Mouse (Mus musculus) MEL (cell line): Measurements from ENCODE around the gene Tmem199. TPM values are rescaled to one million over a fixed set of nuclear protein-coding genes. Genes with fewer than 3 reads are reported as not detected.

Experiments used
- DNase-seq: peaks from one replicate; pipeline ENCODE4 v3.0.0; 2011; ENCODE audit warnings: low read depth, low spot score
- H3K27ac ChIP-seq: 2 replicates; pipeline ENCODE4 v1.5.1; 2012; ENCODE audit warnings: low read depth, mild to moderate bottlenecking, control low read depth, low read length, moderate library complexity; ENCODE audit not compliant: control insufficient read depth
- H3K27me3 ChIP-seq, 2 experiments: fragments of 150-350 bp in 1 of 2; sonication (generic) in 1 of 2; 2 replicates each; pipeline ENCODE4 v1.6.1; 2012; ENCODE audit warnings: low read length in 2 of 2, mild to moderate bottlenecking in 2 of 2, improper control_type of control experiment in 1 of 2, moderate library complexity in 1 of 2; ENCODE audit not compliant: insufficient read depth in 2 of 2, control insufficient read depth in 1 of 2
- H3K36me3 ChIP-seq, 2 experiments: 2 replicates each; pipeline ENCODE4 v1.6.1; 2012 to 2014; ENCODE audit warnings: low read length in 2 of 2, improper control_type of control experiment in 1 of 2, inconsistent platforms in 1 of 2, mild to moderate bottlenecking in 1 of 2; ENCODE audit not compliant: insufficient read depth in 2 of 2, control insufficient read depth in 1 of 2
- H3K4me1 ChIP-seq, 2 experiments: fragments of 150-350 bp in 1 of 2; sonication (generic) in 1 of 2; 2 replicates each; pipeline ENCODE4 v1.6.1; 2012; ENCODE audit warnings: low read length in 2 of 2, improper control_type of control experiment in 1 of 2, mild to moderate bottlenecking in 1 of 2; ENCODE audit not compliant: insufficient read depth in 2 of 2, control insufficient read depth in 1 of 2
- H3K4me3 ChIP-seq, 2 experiments: fragments of 150-350 bp in 1 of 2; sonication (generic) in 1 of 2; 2 replicates each; pipeline ENCODE4 v1.5.1; 2012; ENCODE audit warnings: low read depth in 2 of 2, low read length in 2 of 2, mild to moderate bottlenecking in 2 of 2, moderate library complexity in 2 of 2, control low read depth in 1 of 2, improper control_type of control experiment in 1 of 2; ENCODE audit not compliant: control insufficient read depth in 1 of 2, insufficient read depth in 1 of 2
- H3K79me2 ChIP-seq: 2 replicates; pipeline ENCODE4 v1.6.1; 2012; ENCODE audit warnings: mild to moderate bottlenecking, low read length, moderate library complexity; ENCODE audit not compliant: control insufficient read depth, poor library complexity, insufficient read depth
- H3K9ac ChIP-seq: 2 replicates; pipeline ENCODE4 v1.6.1; 2012; ENCODE audit warnings: low read depth, mild to moderate bottlenecking, control low read depth, low read length, moderate library complexity; ENCODE audit not compliant: control insufficient read depth, poor library complexity, severe bottlenecking
- H3K9me3 ChIP-seq: fragments of 150-350 bp; sonication (generic); replicated peaks from 2 replicates; pipeline ENCODE4 v1.6.1; 2012; ENCODE audit warnings: mild to moderate bottlenecking, low read length, improper control_type of control experiment, moderate library complexity; ENCODE audit not compliant: insufficient read depth
- CHD1 ChIP-seq: IDR thresholded peaks from 2 replicates; pipeline ENCODE4 v1.6.1; 2012; ENCODE audit warnings: low read depth, mild to moderate bottlenecking, inconsistent platforms, low read length, improper control_type of control experiment
- CHD2 ChIP-seq: IDR thresholded peaks from 2 replicates; pipeline ENCODE4 v1.6.1; 2011; ENCODE audit warnings: low read length, improper control_type of control experiment
- ETS1 ChIP-seq: IDR thresholded peaks from 2 replicates; pipeline ENCODE4 v1.6.1; 2012; ENCODE audit warnings: low read depth, mild to moderate bottlenecking, inconsistent platforms, low read length, improper control_type of control experiment, moderate library complexity
- GABPA ChIP-seq: IDR thresholded peaks from 2 replicates; pipeline ENCODE4 v1.6.1; 2012; ENCODE audit warnings: low read depth, mild to moderate bottlenecking, inconsistent platforms, low read length, improper control_type of control experiment, moderate library complexity
- GATA1 ChIP-seq: IDR thresholded peaks from 2 replicates; pipeline ENCODE4 v1.6.1; 2011; ENCODE audit warnings: low read depth, low read length, improper control_type of control experiment
- KAT2A ChIP-seq: conservative IDR thresholded peaks from 2 replicates; pipeline ENCODE4 v1.6.1; 2012; ENCODE audit warnings: low read depth, low read length, improper control_type of control experiment, inconsistent platforms
- MAFK ChIP-seq: IDR thresholded peaks from 2 replicates; pipeline ENCODE4 v1.6.1; 2011; ENCODE audit warnings: low read depth, mild to moderate bottlenecking, low read length, improper control_type of control experiment, borderline replicate concordance
- MYB ChIP-seq: IDR thresholded peaks from 2 replicates; pipeline ENCODE4 v1.6.1; 2011; ENCODE audit warnings: mild to moderate bottlenecking, low read depth, low read length, improper control_type of control experiment
- MYC ChIP-seq: IDR thresholded peaks from 2 replicates; pipeline ENCODE4 v1.6.1; 2011; ENCODE audit warnings: low read depth, mild to moderate bottlenecking, low read length, improper control_type of control experiment, moderate library complexity
- NELFE ChIP-seq: IDR thresholded peaks from 2 replicates; pipeline ENCODE4 v1.6.1; 2011; ENCODE audit warnings: low read depth, low read length, improper control_type of control experiment
- TCF12 ChIP-seq: IDR thresholded peaks from 2 replicates; pipeline ENCODE4 v1.6.1; 2014; ENCODE audit warnings: low read depth, mild to moderate bottlenecking, inconsistent platforms, low read length, improper control_type of control experiment, moderate library complexity
- USF1 ChIP-seq: IDR thresholded peaks from 2 replicates; pipeline ENCODE4 v1.6.1; 2014; ENCODE audit warnings: low read depth, mild to moderate bottlenecking, inconsistent platforms, low read length, improper control_type of control experiment, moderate library complexity
- USF2 ChIP-seq, 2 experiments: IDR thresholded peaks; 2 replicates each; pipeline ENCODE4 v1.6.1; 2011 to 2012; ENCODE audit warnings: improper control_type of control experiment in 2 of 2, low read length in 2 of 2, borderline replicate concordance in 1 of 2, inconsistent platforms in 1 of 2, low read depth in 1 of 2, mild to moderate bottlenecking in 1 of 2; ENCODE audit not compliant: insufficient read depth in 1 of 2
- ZC3H11A ChIP-seq: IDR thresholded peaks from 2 replicates; pipeline ENCODE4 v1.6.1; 2012; ENCODE audit warnings: low read depth, mild to moderate bottlenecking, inconsistent platforms, low read length, improper control_type of control experiment
- polyA plus RNA-seq, 2 experiments: library from polyadenylated mRNA; stranded (reverse) in 1 of 2; unstranded in 1 of 2; fragments of >175 nt in 1 of 2; fragments of >200 nt in 1 of 2; gene quantifications; 2 replicates each; pipeline versions ENCODE4 v1.2.1 to v1.2.4; 2012; ENCODE audit warnings: low replicate concordance in 2 of 2, low read depth in 1 of 2; ENCODE audit not compliant: insufficient read length in 2 of 2, insufficient read depth in 1 of 2, missing spikeins in 1 of 2
- total RNA-seq: library from RNA; depleted of rRNA; stranded (reverse); fragments of 300-350 nt; gene quantifications from 2 replicates; pipeline ENCODE4 v1.2.3, GENCODE M21; 2012

The Tmem199 gene
- total and polyA plus RNA-seq, 3 experiments, result 36.5 to 57.1 TPM; not detected in 1

GRCm38 (mm10) chr11:78550168-78551058 lies 38.4 kb upstream of the Tmem199 start, which contains the start of gene Tmem97 (continued):
- peak; percentile 85 for TF ChIP-seq CHD2
- peak; percentile 94 for TF ChIP-seq MYC
- TF ChIP-seq GABPA, result no peak
- no peak for TF ChIP-seq ETS1
- no peak for TF ChIP-seq MAFK
- peak; percentile 53 for TF ChIP-seq KAT2A
- TF ChIP-seq GATA1, result no peak
- peak; percentile 55 for TF ChIP-seq MYB
- TF ChIP-seq NELFE, result peak; percentile 95
- TF ChIP-seq TCF12, result peak; percentile 70
- peak in 1 of 2 experiments; percentile 61; a peak in 1 of 4 replicates for TF ChIP-seq USF2 (IDR thresholded peaks at IDR 0.05; ENCODE audit: borderline replicate concordance in 1 of 2, insufficient read depth in 1 of 2, low read depth in 1 of 2, low read length in 2 of 2)
- no peak for TF ChIP-seq ZC3H11A

DNA sequence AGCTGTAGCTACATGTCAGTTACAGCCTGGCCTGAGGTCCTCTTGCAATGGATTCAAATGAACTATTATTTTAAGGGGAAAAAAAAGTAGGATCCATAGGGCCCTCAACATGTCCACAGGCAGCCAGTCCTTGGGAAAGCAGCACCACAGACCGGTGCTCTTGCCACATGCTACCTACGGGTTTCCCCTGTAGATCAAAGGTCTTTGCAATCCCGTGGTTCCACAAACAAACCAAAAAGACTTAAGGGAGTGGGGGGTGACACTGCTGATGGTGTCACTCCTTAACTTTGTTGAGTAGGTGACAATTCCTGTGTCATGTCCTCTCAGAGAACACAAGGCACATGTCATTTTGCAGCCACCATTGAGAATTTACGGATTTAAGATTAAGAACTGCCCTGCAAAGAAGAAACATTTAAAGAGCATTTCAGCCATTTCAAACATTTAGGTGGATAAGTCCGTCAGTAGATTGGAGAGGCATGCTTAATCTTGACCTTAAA lies 37.6 kb upstream of the Tmem199 start:
- Histone ChIP-seq H3K79me2 (peaks cover 45% of the 10 kb centered on the region), H3K4me1 (peaks cover 29 to 34% of the 10 kb centered on the region in 2 experiments), H3K36me3 (peaks cover 0 to 40% of the 10 kb centered on the region in 2 experiments; a peak in 3 of 4 replicates), H3K27ac (peak overlapping the region; percentile 45), H3K9me3 (no peaks in the 10 kb centered on the region), H3K4me3 (peak overlapping the region; percentile 66 to 99), H3K27me3 (no peaks in the 10 kb centered on the region), H3K9ac (peak overlapping the region; percentile 66)
- TF ChIP-seq USF1 (no peak), ETS1 (0 out of 2 replicates have a peak, but pooled peaks have one; percentile 5), CHD1 (0 out of 2 replicates have a peak, but pooled peaks have one; percentile 0)
- peak; percentile 59 for DNase-seq
